Mouse (Mus musculus) bone marrow macrophage, adult 2 months (primary cell): Measurements from ENCODE around the gene Fzd5. TPM values are rescaled to one million over a fixed set of nuclear protein-coding genes. Genes with fewer than 3 reads are reported as not detected.
A peak's percentile ranks its signal among the peaks of the same experiment; 100 is the strongest.

Experiments
- H3K27ac ChIP-seq: 2 replicates; pipeline ENCODE4 v1.5.1; 2012; ENCODE audit warnings: low read depth, low read length; ENCODE audit not compliant: insufficient read depth
- H3K4me1 ChIP-seq: 2 replicates; pipeline ENCODE4 v1.6.1; 2012; ENCODE audit warnings: low read length; ENCODE audit not compliant: control insufficient read depth, insufficient read depth
- H3K4me3 ChIP-seq: 2 replicates; pipeline ENCODE4 v1.5.1; 2012; ENCODE audit warnings: mild to moderate bottlenecking, low read length, moderate library complexity; ENCODE audit not compliant: insufficient read depth
- CTCF ChIP-seq: IDR thresholded peaks from 2 replicates; pipeline ENCODE4 v1.5.1; 2012; ENCODE audit warnings: low read depth, mild to moderate bottlenecking, low read length, moderate library complexity
- POLR2A ChIP-seq: IDR thresholded peaks from 2 replicates; pipeline ENCODE4 v1.6.1; 2012; ENCODE audit warnings: mild to moderate bottlenecking, low read depth, low read length, borderline replicate concordance
- polyA plus RNA-seq: library from polyadenylated mRNA; stranded (reverse); fragments of >200 nt; gene quantifications from 2 replicates; pipeline ENCODE4 v1.2.4, GENCODE M21; 2012; ENCODE audit not compliant: missing spikeins, insufficient read depth, insufficient read length

Gene Fzd5
- polyA plus RNA-seq, 1 experiment, result 2.4 TPM

- TF ChIP-seq POLR2A, result no peak
- no peak for TF ChIP-seq CTCF
- Histone ChIP-seq H3K4me1 (peaks cover 4% of the 10 kb centered on the region), H3K4me3 (no peak overlapping the region), H3K27ac (no peak overlapping the region)
Measured at GRCm38 (mm10) chr1:64754658-64755057, 17.1 kb upstream of the Fzd5 start.

DNA sequence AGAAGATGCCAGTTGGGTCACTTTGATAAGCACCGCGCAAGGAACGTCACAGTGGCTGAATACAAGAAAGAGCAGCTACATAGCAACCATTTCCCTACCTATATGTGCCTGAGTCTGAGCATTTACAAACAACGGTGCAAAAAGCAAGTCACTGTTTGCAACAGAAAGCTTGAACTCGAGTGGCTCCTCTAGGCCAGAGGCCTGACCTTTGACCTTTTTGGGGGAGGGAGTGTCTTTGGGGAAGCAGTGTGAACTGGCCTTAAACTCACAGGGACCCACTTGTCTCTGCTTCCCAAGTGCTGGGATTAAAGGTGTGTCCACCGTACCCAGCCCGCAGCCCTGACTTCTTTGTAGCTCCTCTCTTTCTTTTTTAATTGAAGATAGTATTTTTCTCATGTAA is 16.1 kb upstream of the Fzd5 start:
- Histone ChIP-seq H3K4me3 (no peak overlapping the region), H3K27ac (no peak overlapping the region), H3K4me1 (peaks cover 4% of the 10 kb centered on the region)
- TF ChIP-seq CTCF, result no peak
- no peak for TF ChIP-seq POLR2A

- no peak for TF ChIP-seq POLR2A
- H3K27ac ChIP-seq, result no peak overlapping the region
- no peak overlapping the region for H3K4me3 ChIP-seq
Measured at GRCm38 (mm10) chr1:64753109-64753508, 15.6 kb upstream of the Fzd5 start.

DNA sequence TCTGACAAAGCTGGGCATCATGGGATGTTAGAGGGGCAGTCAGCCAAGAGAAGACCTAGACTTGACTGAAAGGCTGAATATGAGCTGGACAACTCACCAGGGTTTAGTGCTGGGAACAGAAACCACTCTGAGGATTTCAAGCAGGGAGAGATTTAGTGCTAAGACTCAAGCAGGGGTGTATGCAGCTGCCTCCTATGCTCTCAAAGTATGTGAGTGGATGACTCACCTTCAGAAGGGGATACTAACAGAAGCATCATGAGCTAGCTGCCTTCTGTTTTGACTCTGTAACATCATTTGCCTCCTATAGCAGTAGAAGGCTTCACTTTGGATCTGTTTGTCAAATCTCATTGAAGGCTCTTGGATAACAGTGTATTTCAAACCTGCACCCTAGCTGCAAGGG is 7.1 kb upstream of the Fzd5 start:
- TF ChIP-seq CTCF (no peak), POLR2A (no peak)
- peaks cover 4% of the 10 kb centered on the region; the same call in 1 of the 2 replicates for H3K4me1 ChIP-seq
- H3K4me3 ChIP-seq, result no peak overlapping the region
- no peak overlapping the region for H3K27ac ChIP-seq

More at GRCm38 (mm10) chr1:64753109-64753508, 15.6 kb upstream of the Fzd5 start:
- peaks cover 4% of the 10 kb centered on the region for H3K4me1 ChIP-seq

GRCm38 (mm10) chr1:64742741-64743408 is 5.3 kb upstream of the Fzd5 start:
- no peak for TF ChIP-seq POLR2A
- TF ChIP-seq CTCF, result no peak
- no peak overlapping the region for H3K4me3 ChIP-seq
- H3K27ac ChIP-seq, result no peak overlapping the region
- peaks cover 4% of the 10 kb centered on the region; the same call in 1 of the 2 replicates for H3K4me1 ChIP-seq

- peak overlapping the region; percentile 67 for H3K4me3 ChIP-seq
- H3K27ac ChIP-seq, result no peak overlapping the region
- peaks cover 3% of the 10 kb centered on the region; the same call in 1 of the 2 replicates for H3K4me1 ChIP-seq
- TF ChIP-seq CTCF (no peak; the same call in 1 of the 2 replicates), POLR2A (no peak)
Measured at GRCm38 (mm10) chr1:64738661-64739082, 1.1 kb upstream of the Fzd5 start.

DNA sequence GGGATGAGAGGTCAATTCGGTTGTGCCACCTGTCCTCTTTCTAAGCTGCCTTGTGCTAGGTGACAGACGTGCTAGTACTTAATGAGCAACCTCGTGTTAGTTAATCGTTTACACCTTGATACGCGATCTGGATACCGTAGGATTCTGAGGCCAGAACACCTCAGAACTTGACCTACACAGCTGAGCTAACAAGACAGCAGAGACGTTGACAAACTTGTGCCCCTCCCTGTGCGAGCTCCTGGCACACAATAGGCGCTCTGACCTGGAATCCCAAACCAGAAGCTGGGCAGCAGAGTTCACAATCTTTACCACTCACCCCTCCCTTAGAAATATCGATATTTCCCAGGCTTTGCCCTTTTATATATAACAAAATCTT is 617 bp upstream of the Fzd5 start:
- Histone ChIP-seq H3K4me3 (peak overlapping the region; percentile 67), H3K27ac (no peak overlapping the region), H3K4me1 (peaks cover 3% of the 10 kb centered on the region; the same call in 1 of the 2 replicates)
- TF ChIP-seq POLR2A (no peak), CTCF (no peak)

GRCm38 (mm10) chr1:64736681-64737501 is 660 bp downstream of the Fzd5 start:
- Histone ChIP-seq H3K4me1 (peaks cover 3% of the 10 kb centered on the region; the same call in 1 of the 2 replicates), H3K27ac (no peak overlapping the region), H3K4me3 (peak overlapping the region; percentile 75)
- TF ChIP-seq CTCF (no peak), POLR2A (no peak)

DNA sequence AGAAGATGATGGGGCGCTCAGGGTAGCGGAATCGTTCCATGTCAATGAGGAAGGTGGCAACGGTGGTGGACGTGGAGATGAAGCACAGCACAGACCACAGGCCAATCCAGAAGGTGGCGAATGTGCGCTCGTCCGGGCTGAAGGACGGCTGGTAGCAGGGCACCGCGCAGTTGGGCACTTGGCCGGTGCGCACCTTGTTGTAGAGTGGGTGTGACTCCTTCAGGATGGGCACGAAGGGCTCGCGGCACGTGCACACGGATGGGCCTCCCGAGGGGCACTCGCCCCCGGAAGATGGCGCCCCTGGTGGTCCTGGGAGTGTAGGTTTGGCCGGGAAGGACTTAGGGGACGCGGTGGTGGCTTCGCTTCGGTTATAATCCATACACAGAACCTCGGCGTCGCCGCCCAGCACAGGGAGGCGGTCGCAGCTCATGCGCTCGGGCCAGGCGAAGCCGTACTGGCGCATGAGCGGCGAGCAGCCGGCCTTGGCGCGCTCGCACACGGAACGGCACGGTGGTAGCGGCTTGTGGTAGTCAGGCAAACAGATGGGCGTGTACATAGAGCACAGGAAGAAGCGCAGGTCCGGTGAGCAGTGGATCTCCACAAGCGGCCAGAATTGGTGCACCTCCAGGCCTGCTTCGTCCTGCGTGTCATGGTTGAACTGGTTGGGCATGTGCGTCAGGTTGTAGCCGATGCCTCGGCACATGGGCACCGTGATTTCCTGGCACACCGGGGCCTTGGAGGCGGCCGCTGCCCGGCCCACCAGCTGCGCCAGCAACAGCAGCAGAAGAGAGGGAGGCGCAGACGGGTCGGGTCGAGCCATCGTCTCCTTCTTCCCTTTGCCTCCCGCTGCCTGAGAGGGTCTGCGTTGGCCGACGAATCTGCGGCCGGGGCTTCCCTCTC is 1.5 kb downstream of the Fzd5 start:
- Histone ChIP-seq H3K4me1 (peaks cover 3% of the 10 kb centered on the region; the same call in 1 of the 2 replicates), H3K4me3 (peak overlapping the region; percentile 75), H3K27ac (no peak overlapping the region)
- TF ChIP-seq CTCF (no peak), POLR2A (no peak)
